ENCODE assay signal across 7 mouse cellular contexts in the genomic region with DNA sequence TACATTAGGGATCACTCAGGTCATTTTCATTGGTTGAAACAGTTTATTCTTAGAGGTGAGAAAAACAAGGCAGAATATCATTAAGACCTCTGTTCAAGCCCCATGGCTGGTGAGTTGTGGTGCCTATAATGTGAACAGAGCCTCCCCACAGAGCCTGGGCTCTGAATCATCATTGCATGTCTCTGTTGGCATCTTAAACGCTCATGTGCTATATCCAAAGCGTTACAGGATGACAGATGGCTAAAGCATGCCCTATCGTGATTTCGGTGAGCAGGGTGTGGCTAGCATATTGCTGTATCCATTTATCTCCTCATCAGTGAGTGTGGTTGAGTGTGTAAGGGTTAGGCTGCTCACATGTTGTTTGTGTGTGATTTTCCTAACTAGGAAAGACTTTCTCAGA.
"Had no signal": no experiment of that assay in that cellular context is flagged by ENCODE, and none has a peak within 500 bp of the region (broad histone marks: within the 10 kb centered on the region; RNA-seq: fewer than 3 reads in every experiment).

No protein-coding gene starts in this region.

- DNase-seq: kidney, postnatal 14 days; kidney, postnatal 4 days; left cerebral cortex, postnatal 4 days; liver, postnatal 0 days; lung, embryonic 14.5 days; thymus, adult 18-20 months; thymus, postnatal 36 days had no signal
